Mouse (Mus musculus): ENCODE results near the gene Serinc2.

GRCm38 (mm10) chr4:130273698-130274345 is 5.2 kb downstream of the Serinc2 start:
- TF ChIP-seq POLR2A (IDR thresholded peaks at IDR 0.05; ENCODE audit: insufficient read depth, low read depth, low read length) (no peak), EP300 (IDR thresholded peaks at IDR 0.05; ENCODE audit: insufficient read depth, low read depth, low read length) (no peak)

Measured in heart, adult 2 months (tissue).